Mouse (Mus musculus) liver, adult 2 months (tissue): ENCODE data around the gene Sik1.

Experiments
- CTCF ChIP-seq: fragments of 200-500 bp; IDR thresholded peaks from 2 replicates; pipeline ENCODE4 v1.5.1; 2011; ENCODE audit warnings: low read depth, low read length, control low read depth
- POLR2A ChIP-seq: fragments of 200-500 bp; IDR thresholded peaks from 2 replicates; pipeline ENCODE4 v1.6.1; 2011; ENCODE audit warnings: low read length, control low read depth; ENCODE audit not compliant: insufficient read depth; ENCODE audit errors: extremely low read depth

GRCm38 (mm10) chr17:31811333-31811732, 44.3 kb downstream of the Sik1 start:
- TF ChIP-seq POLR2A (no peak), CTCF (no peak)
